Mouse (Mus musculus) urinary bladder, postnatal 10 days (tissue): Measurements from ENCODE around the gene Arl16.
A peak's percentile ranks its signal among the peaks of the same experiment; 100 is the strongest.
"Not testable (repeated sequence)": the region's sequence is repeated elsewhere in the genome, so short reads cannot be mapped to it uniquely, and the experiment has no call there.

ENCODE experiments used
- DNase-seq: peaks from one replicate; pipeline ENCODE4 v3.0.0; 2022; ENCODE audit warnings: low spot score

The Arl16 gene

DNA sequence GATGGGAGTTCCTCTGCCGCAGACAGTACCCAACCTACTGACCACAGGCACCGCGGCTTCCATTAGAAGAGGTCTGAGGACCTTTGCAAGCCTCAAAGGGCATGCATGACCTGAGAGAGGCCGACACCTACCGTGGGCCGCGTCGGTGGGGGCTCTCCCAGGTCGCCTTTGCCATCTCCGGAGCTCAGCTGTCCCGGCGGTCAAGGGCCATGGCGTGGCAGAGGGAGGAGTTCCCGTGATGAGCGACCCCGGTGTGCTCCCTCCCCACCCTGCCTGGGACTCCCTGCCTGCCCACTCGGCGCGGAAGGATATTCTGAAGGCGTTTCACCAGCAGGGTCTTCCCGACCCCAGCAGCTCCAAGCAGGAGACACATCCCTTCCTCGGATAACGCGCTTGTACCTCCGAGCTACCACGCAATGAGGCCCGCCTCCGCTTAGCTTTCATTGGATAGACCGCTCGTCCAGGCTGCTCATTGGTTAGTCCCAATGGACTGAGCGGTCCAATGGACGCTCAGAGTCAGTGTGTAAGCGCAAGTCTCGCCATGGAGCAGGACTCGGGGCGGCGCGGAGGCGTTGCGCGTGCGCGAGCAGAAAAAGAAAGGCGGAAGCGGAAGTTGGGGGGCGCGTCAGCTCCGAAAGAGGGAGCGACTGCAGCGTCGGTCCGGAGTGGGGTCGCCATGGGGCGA lies at the start of gene Arl16:
Arl16 (minus strand) TSS at position 557 of the 685 bp plus-strand sequence.
- peak; percentile 66 for DNase-seq

GRCm38 (mm10) chr11:120517147-120517546 lies 49.7 kb upstream of the Arl16 start:
- no peak for DNase-seq

DNA sequence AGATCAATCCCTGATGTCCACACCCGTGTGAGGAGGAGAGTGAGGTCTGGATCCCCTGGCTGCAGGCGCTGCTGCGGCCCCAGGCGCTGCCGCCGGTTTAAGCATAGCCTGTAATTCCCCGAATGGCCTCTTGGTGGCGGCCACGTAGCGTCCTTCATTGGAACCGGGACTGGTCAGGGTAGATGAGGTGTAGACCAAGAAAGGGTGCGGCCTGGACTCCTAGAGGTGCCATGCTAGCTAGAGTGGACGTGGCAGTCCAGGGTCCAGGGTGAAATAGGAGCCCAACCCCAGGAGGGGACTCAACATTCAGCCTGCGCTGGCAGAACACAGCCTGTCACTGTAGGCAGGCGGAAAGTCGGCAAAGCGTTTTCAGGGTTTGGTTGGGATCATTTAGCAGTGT lies 48.2 kb upstream of the Arl16 start:
- DNase-seq: peak; percentile 80

GRCm38 (mm10) chr11:120514262-120514661 lies 46.9 kb upstream of the Arl16 start:
- DNase-seq: not testable (repeated sequence)

DNA sequence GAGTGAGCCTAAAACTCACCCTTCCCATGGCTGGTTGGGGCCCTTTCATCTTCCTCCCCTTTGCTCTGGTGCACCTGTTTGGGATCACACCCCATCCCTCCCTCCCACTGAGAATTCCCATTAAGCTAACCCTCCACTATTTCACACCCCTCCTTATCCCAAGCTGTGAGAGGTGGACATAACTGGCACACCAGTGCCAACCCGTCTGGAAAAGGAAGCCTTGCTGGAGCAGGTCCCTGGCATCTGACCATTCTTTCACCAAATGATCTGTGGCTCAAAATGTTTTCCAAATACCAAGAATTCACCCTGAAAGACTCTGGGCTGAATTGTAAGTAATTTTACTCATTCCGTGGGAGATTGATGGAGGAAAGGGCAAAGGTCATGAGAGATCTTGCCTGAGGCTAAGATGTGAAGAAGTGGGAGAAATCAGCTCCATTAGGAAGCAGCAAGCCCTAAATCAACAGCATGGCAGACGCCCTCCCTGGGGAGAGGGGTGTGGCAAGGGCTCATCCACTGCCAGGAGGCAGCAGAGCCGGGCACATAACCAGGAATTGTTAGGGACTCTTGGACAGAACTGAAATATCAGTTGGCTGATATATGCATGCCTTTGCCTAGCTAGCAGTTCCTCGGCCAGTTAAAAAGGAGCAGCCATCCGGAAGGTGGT lies 45.5 kb upstream of the Arl16 start:
- DNase-seq: no peak

GRCm38 (mm10) chr11:120510375-120511030 lies 43.1 kb upstream of the Arl16 start:
- no peak for DNase-seq

DNA sequence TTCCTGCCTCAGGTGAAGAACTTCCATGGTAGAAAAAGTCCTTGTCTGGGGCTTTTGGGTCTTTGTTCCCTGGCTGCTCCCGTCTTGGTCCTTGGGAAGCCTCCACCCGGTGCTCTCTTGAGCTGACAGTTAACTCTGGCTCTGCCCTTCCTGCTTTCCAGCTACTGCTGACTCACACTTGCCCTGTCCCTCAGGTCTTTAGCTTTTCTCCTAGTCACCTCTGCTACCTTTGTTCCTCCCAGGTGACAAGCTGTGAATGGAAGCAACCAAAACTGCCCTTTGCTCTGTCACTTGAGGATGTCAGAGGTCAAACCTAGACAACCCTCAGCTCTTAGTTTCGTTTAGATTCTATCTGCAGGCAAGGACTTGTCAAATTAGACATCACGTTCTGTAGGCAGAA lies 42.5 kb upstream of the Arl16 start:
- DNase-seq: no peak

- DNase-seq: no peak
Observed at GRCm38 (mm10) chr11:120508290-120508870, 41.0 kb upstream of the Arl16 start.

GRCm38 (mm10) chr11:120507611-120508289 lies 40.3 kb upstream of the Arl16 start:
- DNase-seq: no peak

GRCm38 (mm10) chr11:120506899-120507298 lies 39.5 kb upstream of the Arl16 start:
- DNase-seq: no peak

GRCm38 (mm10) chr11:120505661-120506060 lies 38.3 kb upstream of the Arl16 start:
- DNase-seq: no peak

GRCm38 (mm10) chr11:120501701-120502100 lies 34.3 kb upstream of the Arl16 start:
- no peak for DNase-seq

- no peak for DNase-seq
Observed at GRCm38 (mm10) chr11:120501018-120501417, 33.6 kb upstream of the Arl16 start.

GRCm38 (mm10) chr11:120500357-120500756 lies 33.0 kb upstream of the Arl16 start:
- DNase-seq: no peak

DNA sequence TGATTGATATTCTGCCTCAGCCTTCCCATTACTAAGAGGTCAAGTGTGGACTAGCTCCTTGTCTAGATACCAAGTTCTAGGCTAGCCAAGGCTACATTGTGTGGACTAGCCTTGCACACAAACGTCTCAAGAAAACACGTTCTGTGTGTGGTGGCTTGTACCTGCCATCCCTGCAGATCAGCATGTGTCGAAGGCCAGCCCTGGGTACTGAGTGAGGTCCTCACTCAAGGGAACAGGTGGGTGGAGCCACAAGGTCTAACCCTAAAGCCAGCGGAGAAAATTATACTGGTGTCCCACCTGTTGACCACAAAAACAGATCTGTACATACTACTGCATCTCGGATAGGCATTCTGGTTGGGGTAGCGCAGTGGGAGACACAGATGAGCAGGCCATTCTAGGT lies 32.5 kb upstream of the Arl16 start:
- DNase-seq: no peak

- no peak for DNase-seq
Observed at GRCm38 (mm10) chr11:120498891-120499290, 31.5 kb upstream of the Arl16 start.

DNA sequence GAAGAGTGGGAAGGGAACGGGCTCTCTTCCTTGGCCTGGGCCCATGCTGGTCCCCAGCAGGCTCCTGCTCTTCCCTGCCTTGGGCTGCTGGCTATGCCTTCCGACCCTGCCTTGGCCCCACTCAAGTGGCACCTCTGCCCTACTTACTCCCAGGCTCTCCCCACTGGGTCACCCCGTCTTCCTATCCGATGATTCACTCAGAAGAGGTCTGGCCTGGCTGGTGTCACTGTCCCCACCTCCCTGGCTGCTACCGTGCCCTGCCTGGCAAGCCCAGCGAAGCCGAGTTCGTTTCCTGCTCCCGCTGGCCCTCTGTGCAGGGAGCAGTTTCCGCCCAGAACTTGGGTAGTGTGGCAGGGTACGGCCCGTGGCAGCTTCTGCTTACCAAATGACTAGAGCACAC lies 30.8 kb upstream of the Arl16 start:
- DNase-seq: no peak

GRCm38 (mm10) chr11:120497436-120497835 lies 30.0 kb upstream of the Arl16 start:
- DNase-seq: no peak

- no peak for DNase-seq
Observed at GRCm38 (mm10) chr11:120493911-120494310, 26.5 kb upstream of the Arl16 start.

- DNase-seq: no peak
Observed at GRCm38 (mm10) chr11:120493351-120493750, 25.9 kb upstream of the Arl16 start.

DNA sequence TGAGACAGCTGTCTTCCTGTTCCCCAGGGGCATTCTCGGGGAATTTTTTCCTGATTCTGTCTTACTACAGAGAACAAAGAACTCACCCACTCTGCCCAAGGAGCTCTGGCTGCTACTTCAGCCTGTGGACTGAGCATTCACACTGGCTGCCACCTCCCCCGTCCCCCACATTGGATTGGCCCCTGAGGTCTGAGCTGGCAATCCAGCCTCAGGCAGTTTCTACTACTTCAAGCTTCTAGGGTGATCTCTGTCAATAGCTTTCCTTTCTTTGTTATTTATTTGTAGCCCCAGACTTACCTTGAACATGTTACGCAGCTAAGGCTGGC lies 25.4 kb upstream of the Arl16 start:
- no peak for DNase-seq
